Mouse (Mus musculus) intestine, postnatal 0 days (tissue): Measurements from ENCODE around the gene Hid1. TPM values are rescaled to one million over a fixed set of nuclear protein-coding genes. Genes with fewer than 3 reads are reported as not detected.

ENCODE experiments used
- ATAC-seq: fragments of 200-750 bp; cut with Nextera tagmentation; 2 replicates; pipeline ENCODE4 v1.8.0; 2017; ENCODE audit warnings: mild to moderate bottlenecking, moderate TSS enrichment, moderate library complexity
- H3K27ac ChIP-seq: fragments of 300-500 bp; sonication (generic); 2 replicates; pipeline ENCODE4 v1.5.1; 2014; ENCODE audit warnings: mild to moderate bottlenecking, low read depth, low read length, moderate library complexity
- H3K27me3 ChIP-seq: fragments of 300-500 bp; sonication (generic); replicated peaks from 2 replicates; pipeline ENCODE4 v1.6.1; 2014; ENCODE audit warnings: low read length, mixed read lengths; ENCODE audit not compliant: control insufficient read depth, insufficient read depth
- H3K36me3 ChIP-seq: fragments of 300-500 bp; sonication (generic); 2 replicates; pipeline ENCODE4 v1.6.1; 2014; ENCODE audit warnings: mild to moderate bottlenecking, moderate library complexity; ENCODE audit not compliant: control insufficient read depth, insufficient read depth
- H3K4me1 ChIP-seq: fragments of 300-500 bp; sonication (generic); replicated peaks from 2 replicates; pipeline ENCODE4 v1.6.1; 2014; ENCODE audit warnings: antibody characterized with exemption, low read length, mixed read lengths; ENCODE audit not compliant: control insufficient read depth, insufficient read depth
- H3K4me2 ChIP-seq: fragments of 300-500 bp; sonication (generic); replicated peaks from 2 replicates; pipeline ENCODE4 v1.6.1; 2014; ENCODE audit warnings: low read depth, mild to moderate bottlenecking, moderate library complexity
- H3K4me3 ChIP-seq: fragments of 300-500 bp; sonication (generic); 2 replicates; pipeline ENCODE4 v1.5.1; 2014; ENCODE audit warnings: low read depth, low read length
- H3K9ac ChIP-seq: fragments of 300-500 bp; sonication (generic); 2 replicates; pipeline ENCODE4 v1.6.1; 2014; ENCODE audit warnings: mild to moderate bottlenecking, low read depth, low read length
- H3K9me3 ChIP-seq: fragments of 300-500 bp; sonication (generic); 2 replicates; pipeline ENCODE4 v1.6.1; 2016; ENCODE audit warnings: mixed run types; ENCODE audit not compliant: control insufficient read depth
- CTCF ChIP-seq: sonication (generic); IDR thresholded peaks from 2 replicates; pipeline ENCODE4 v1.5.1; 2016; ENCODE audit warnings: low read depth, mild to moderate bottlenecking, control low read depth, antibody characterized with exemption, moderate library complexity
- WGBS: fragments of 180-500 bp; shearing (Covaris S2); extraction: QIAGEN DNeasy Blood & Tissue Kit; methylation state at CpG from one replicate; pipeline ENCODE4 v1.1.7; 2014; 5-methylcytosine and 5-hydroxymethylcytosine counted together
- polyA plus RNA-seq: library from polyadenylated mRNA; unstranded; fragments of >200 nt; fragmentation: Nextera tagmentation; extraction: Ambion mirVana; gene quantifications from 2 replicates; pipeline ENCODE4 v1.2.1, GENCODE M21; 2015

Gene Hid1
- polyA plus RNA-seq, 1 experiment from 2014 or later, result 10.8 TPM

- no peaks in the 10 kb centered on the region for H3K36me3 ChIP-seq
- no peak within 1 kb of the TSS for H3K9ac ChIP-seq
- H3K27me3 ChIP-seq, result no peaks in the 10 kb centered on the region
- WGBS, result 28% methylated on average over 8 of the region's 8 CpGs
- H3K4me3 ChIP-seq, result no peak within 1 kb of the TSS
- TF ChIP-seq CTCF, result no peak
- H3K4me2 ChIP-seq, result no peak within 1 kb of the TSS
- H3K27ac ChIP-seq, result no peak within 1 kb of the TSS
- ATAC-seq, result no peak
- H3K4me1 ChIP-seq, result no peaks in the 10 kb centered on the region
- no peaks in the 10 kb centered on the region for H3K9me3 ChIP-seq
Observed at GRCm38 (mm10) chr11:115306863-115307262, 60.7 kb downstream of the Hid1 start, which contains the start of gene Otop2. Gene Otop2, plus strand, starts transcription at chr11:115307163.

GRCm38 (mm10) chr11:115303167-115303566, 64.4 kb downstream of the Hid1 start:
- ATAC-seq, result no peak
- WGBS, result 37% methylated on average over 8 of the region's 8 CpGs

GRCm38 (mm10) chr11:115301351-115301750, 66.2 kb downstream of the Hid1 start:
- H3K4me3 ChIP-seq, result no peak overlapping the region
- no peak overlapping the region for H3K9ac ChIP-seq
- no peak for TF ChIP-seq CTCF
- H3K9me3 ChIP-seq, result no peaks in the 10 kb centered on the region
- H3K27ac ChIP-seq, result no peak overlapping the region
- ATAC-seq, result no peak
- no peak overlapping the region for H3K4me2 ChIP-seq
- WGBS, result 76% methylated on average over 2 of the region's 2 CpGs
- no peaks in the 10 kb centered on the region for H3K27me3 ChIP-seq
- H3K4me1 ChIP-seq, result no peaks in the 10 kb centered on the region; the same call in 1 of the 2 replicates
- H3K36me3 ChIP-seq, result no peaks in the 10 kb centered on the region

More at GRCm38 (mm10) chr11:115303167-115303566, 64.4 kb downstream of the Hid1 start:
- H3K27ac ChIP-seq, result no peak overlapping the region
- no peak overlapping the region for H3K4me2 ChIP-seq
- no peak for TF ChIP-seq CTCF
- H3K9me3 ChIP-seq, result no peaks in the 10 kb centered on the region
- no peaks in the 10 kb centered on the region for H3K36me3 ChIP-seq
- H3K9ac ChIP-seq, result no peak overlapping the region
- no peaks in the 10 kb centered on the region for H3K4me1 ChIP-seq
- no peak overlapping the region for H3K4me3 ChIP-seq
- no peaks in the 10 kb centered on the region for H3K27me3 ChIP-seq

GRCm38 (mm10) chr11:115300745-115301144, 66.8 kb downstream of the Hid1 start:
- WGBS, result 88% methylated on average over 4 of the region's 4 CpGs
- H3K27ac ChIP-seq, result no peak overlapping the region
- H3K27me3 ChIP-seq, result no peaks in the 10 kb centered on the region
- no peak for ATAC-seq
- no peaks in the 10 kb centered on the region; the same call in 1 of the 2 replicates for H3K4me1 ChIP-seq
- no peak overlapping the region for H3K4me2 ChIP-seq
- no peaks in the 10 kb centered on the region for H3K9me3 ChIP-seq
- no peaks in the 10 kb centered on the region for H3K36me3 ChIP-seq
- no peak overlapping the region for H3K4me3 ChIP-seq
- peak; percentile 10; the same call in 1 of the 2 replicates for TF ChIP-seq CTCF
- no peak overlapping the region for H3K9ac ChIP-seq

- 79% methylated on average over 8 of the region's 8 CpGs for WGBS
- no peak overlapping the region for H3K27ac ChIP-seq
- H3K4me2 ChIP-seq, result no peak overlapping the region
- H3K9ac ChIP-seq, result no peak overlapping the region
- no peak overlapping the region for H3K4me3 ChIP-seq
- H3K4me1 ChIP-seq, result no peaks in the 10 kb centered on the region; the same call in 1 of the 2 replicates
- ATAC-seq, result no peak
- H3K9me3 ChIP-seq, result no peaks in the 10 kb centered on the region
- H3K27me3 ChIP-seq, result no peaks in the 10 kb centered on the region
- no peak for TF ChIP-seq CTCF
- H3K36me3 ChIP-seq, result no peaks in the 10 kb centered on the region
Observed at GRCm38 (mm10) chr11:115298160-115298559, 69.4 kb downstream of the Hid1 start.

Other genes starting within 250 kb of the Hid1 start
- 1.1 and 1.3 TPM in 2 replicates for gene Cd300lf, start 233.8 kb downstream of the Hid1 start, polyA plus RNA-seq
- 679 and 754 TPM in 2 replicates for gene Slc9a3r1, start 204.4 kb downstream of the Hid1 start, polyA plus RNA-seq
- gene Tmem104, start 180.3 kb downstream of the Hid1 start, polyA plus RNA-seq, result 19.2 and 20.1 TPM in 2 replicates
- gene Nat9, start 179.9 kb downstream of the Hid1 start, polyA plus RNA-seq, result 35.0 and 35.7 TPM in 2 replicates
- not detected in 2 replicates for gene Grin2c, start 100.5 kb downstream of the Hid1 start, polyA plus RNA-seq
- 8.0 and 8.2 TPM in 2 replicates for gene Fdxr, start 90.7 kb downstream of the Hid1 start, polyA plus RNA-seq
- 0.26 and 0.55 TPM in 2 replicates for gene Fads6, start 70.1 kb downstream of the Hid1 start, polyA plus RNA-seq
- gene Otop2, start 60.6 kb downstream of the Hid1 start, polyA plus RNA-seq, result 0.05 TPM in 1 of 2 replicates, not detected in the other
- 0.05 and 0.09 TPM in 2 replicates for gene Ush1g, start 45.7 kb downstream of the Hid1 start, polyA plus RNA-seq
- 2.3 and 4.3 TPM in 2 replicates for gene Otop3, start 33.0 kb downstream of the Hid1 start, polyA plus RNA-seq
- 3.5 and 3.9 TPM in 2 replicates for gene Cdr2l, start 14.2 kb upstream of the Hid1 start, polyA plus RNA-seq
- 143 and 145 TPM in 2 replicates for gene Mrpl58, start 36.0 kb upstream of the Hid1 start, polyA plus RNA-seq
- 1,235 and 1,272 TPM in 2 replicates for gene Atp5h, start 52.2 kb upstream of the Hid1 start, polyA plus RNA-seq
- gene Kctd2, start 52.4 kb upstream of the Hid1 start, polyA plus RNA-seq, result 17.5 and 18.6 TPM in 2 replicates
- 0.64 and 1.1 TPM in 2 replicates for gene Trim80, start 72.8 kb upstream of the Hid1 start, polyA plus RNA-seq
- gene Slc16a5, start 94.7 kb upstream of the Hid1 start, polyA plus RNA-seq, result 3.0 and 3.4 TPM in 2 replicates
- 6.9 and 7.0 TPM in 2 replicates for gene Armc7, start 107.9 kb upstream of the Hid1 start, polyA plus RNA-seq
- gene Nt5c, start 124.1 kb upstream of the Hid1 start, polyA plus RNA-seq, result 189 and 194 TPM in 2 replicates
- gene Jpt1, start 146.6 kb upstream of the Hid1 start, polyA plus RNA-seq, result 255 and 263 TPM in 2 replicates
- 404 and 414 TPM in 2 replicates for gene Sumo2, start 168.5 kb upstream of the Hid1 start, polyA plus RNA-seq
- gene Nup85, start 196.7 kb upstream of the Hid1 start, polyA plus RNA-seq, result 30.4 and 31.5 TPM in 2 replicates
- 51.6 and 52.2 TPM in 2 replicates for gene Mrps7, start 236.2 kb upstream of the Hid1 start, polyA plus RNA-seq
- gene Gga3, start 236.3 kb upstream of the Hid1 start, polyA plus RNA-seq, result 5.7 and 5.8 TPM in 2 replicates
- gene Mif4gd, start 245.2 kb upstream of the Hid1 start, polyA plus RNA-seq, result 43.0 and 48.9 TPM in 2 replicates